Mouse (Mus musculus) testis, adult 2 months (tissue): ENCODE measurements around the gene Slc37a3.

ENCODE experiments used
- CTCF ChIP-seq: fragments of 200-500 bp; IDR thresholded peaks from 2 replicates; pipeline ENCODE4 v1.5.1; 2012; ENCODE audit warnings: low read depth, mild to moderate bottlenecking, inconsistent platforms, low read length, moderate library complexity; ENCODE audit not compliant: control insufficient read depth, insufficient read depth, insufficient replicate concordance
- POLR2A ChIP-seq: fragments of 200-500 bp; IDR thresholded peaks from 2 replicates; pipeline ENCODE4 v1.6.1; 2012; ENCODE audit warnings: low read depth, mild to moderate bottlenecking, inconsistent platforms, low read length, moderate library complexity; ENCODE audit not compliant: control insufficient read depth

DNA sequence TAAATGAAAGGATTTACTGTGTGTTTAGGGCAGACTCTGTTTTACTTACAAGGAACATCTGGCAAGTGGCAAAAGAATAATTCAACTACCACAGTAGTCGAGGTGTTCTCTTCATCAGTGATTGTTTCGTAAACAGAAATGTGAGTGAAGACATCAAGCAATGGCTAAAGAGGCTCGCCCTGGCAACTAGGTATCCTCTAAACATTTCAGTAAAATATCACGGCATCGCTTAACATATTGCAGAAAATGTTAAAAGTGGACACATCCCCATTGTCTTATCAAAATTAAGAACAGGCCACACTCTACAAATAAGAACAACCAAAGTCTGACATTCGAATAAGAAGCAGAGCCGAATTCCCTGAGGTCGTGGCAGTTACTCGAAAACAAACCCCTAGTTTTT is 700 bp downstream of the Slc37a3 start:
- TF ChIP-seq POLR2A (no peak), CTCF (no peak)
